Mouse (Mus musculus) liver, embryonic 14.5 days (tissue): ENCODE results near the gene Cops7b. TPM values are rescaled to one million over a fixed set of nuclear protein-coding genes. Genes with fewer than 3 reads are reported as not detected.
A peak's percentile ranks its signal among the peaks of the same experiment; 100 is the strongest.
"Not testable (repeated sequence)": the region's sequence is repeated elsewhere in the genome, so short reads cannot be mapped to it uniquely, and the experiment has no call there.

ENCODE experiments used
- ATAC-seq: fragments of 200-750 bp; cut with Nextera tagmentation; 2 replicates; pipeline ENCODE4 v1.8.0; 2017; ENCODE audit warnings: moderate number of reproducible peaks, mild to moderate bottlenecking, moderate library complexity; ENCODE audit not compliant: insufficient read depth
- DNase-seq, 3 experiments: peaks; one replicate each; pipeline ENCODE4 v3.0.0-alpha.2; 2012 to 2013; ENCODE audit warnings: low read depth in 3 of 3, low spot score in 3 of 3
- H3K27ac ChIP-seq: fragments of 300-500 bp; sonication (generic); 2 replicates; pipeline ENCODE4 v1.5.1; 2014; ENCODE audit warnings: moderate library complexity, mild to moderate bottlenecking, control low read depth, inconsistent platforms
- H3K27me3 ChIP-seq: fragments of 300-500 bp; sonication (generic); 2 replicates; pipeline ENCODE4 v1.6.1; 2014; ENCODE audit warnings: mild to moderate bottlenecking, low read length, moderate library complexity; ENCODE audit not compliant: control insufficient read depth, insufficient read depth
- H3K36me3 ChIP-seq: fragments of 300-500 bp; sonication (generic); replicated peaks from 2 replicates; pipeline ENCODE4 v1.6.1; 2014; ENCODE audit warnings: low read depth; ENCODE audit not compliant: control insufficient read depth, insufficient read depth
- H3K4me1 ChIP-seq, 2 experiments: fragments of 200-500 bp in 1 of 2; fragments of 300-500 bp in 1 of 2; sonication (generic) in 1 of 2; replicated peaks; 2 replicates each; pipeline ENCODE4 v1.6.1; 2012 to 2014; ENCODE audit warnings: antibody characterized with exemption in 1 of 2, inconsistent platforms in 1 of 2, low read length in 1 of 2; ENCODE audit not compliant: control insufficient read depth in 2 of 2, insufficient read depth in 2 of 2
- H3K4me2 ChIP-seq: fragments of 300-500 bp; sonication (generic); 2 replicates; pipeline ENCODE4 v1.6.1; 2014; ENCODE audit warnings: low read depth, mild to moderate bottlenecking, control low read depth, moderate library complexity
- H3K4me3 ChIP-seq, 2 experiments: fragments of 200-500 bp in 1 of 2; fragments of 300-500 bp in 1 of 2; sonication (generic) in 1 of 2; 2 replicates each; pipeline ENCODE4 v1.5.1; 2012 to 2014; ENCODE audit warnings: low read depth in 2 of 2, low read length in 2 of 2, mild to moderate bottlenecking in 2 of 2, control low read depth in 1 of 2, inconsistent platforms in 1 of 2, moderate library complexity in 1 of 2; ENCODE audit not compliant: insufficient read depth in 1 of 2
- H3K9ac ChIP-seq: fragments of 300-500 bp; sonication (generic); replicated peaks from 2 replicates; pipeline ENCODE4 v1.6.1; 2014; ENCODE audit warnings: mild to moderate bottlenecking, control low read depth, moderate library complexity
- H3K9me3 ChIP-seq: fragments of 300-500 bp; sonication (generic); 2 replicates; pipeline ENCODE4 v1.6.1; 2016; ENCODE audit warnings: low read length, mixed read lengths; ENCODE audit not compliant: control insufficient read depth
- CTCF ChIP-seq: IDR thresholded peaks from 2 replicates; pipeline ENCODE4 v1.5.1; 2016; ENCODE audit warnings: antibody characterized with exemption, low read depth, control low read depth
- EP300 ChIP-seq: IDR thresholded peaks from 2 replicates; pipeline ENCODE4 v1.6.1; 2016; ENCODE audit warnings: antibody characterized with exemption, low read depth
- WGBS: fragments of 180-500 bp; shearing (Covaris S2); extraction: QIAGEN DNeasy Blood & Tissue Kit; methylation state at CpG from one replicate; pipeline ENCODE4 v1.1.7; 2014; ENCODE audit not compliant: insufficient replicate concordance; 5-methylcytosine and 5-hydroxymethylcytosine counted together
- polyA plus RNA-seq, 2 experiments: library from polyadenylated mRNA; depleted of rRNA in 1 of 2; stranded (reverse) in 1 of 2; unstranded in 1 of 2; fragments of >200 nt; fragmentation: Nextera tagmentation in 1 of 2; extraction: Ambion mirVana in 1 of 2; gene quantifications; 2 replicates each; pipeline versions ENCODE4 v1.2.1 to v1.2.3; 2012 to 2014

Gene Cops7b
- polyA plus RNA-seq (2012; rRNA removed) (16.3 and 16.5 TPM in 2 replicates), polyA plus RNA-seq (2014; fragmentation: Nextera tagmentation; extraction: Ambion mirVana) (11.4 and 12.2 TPM in 2 replicates)

DNA sequence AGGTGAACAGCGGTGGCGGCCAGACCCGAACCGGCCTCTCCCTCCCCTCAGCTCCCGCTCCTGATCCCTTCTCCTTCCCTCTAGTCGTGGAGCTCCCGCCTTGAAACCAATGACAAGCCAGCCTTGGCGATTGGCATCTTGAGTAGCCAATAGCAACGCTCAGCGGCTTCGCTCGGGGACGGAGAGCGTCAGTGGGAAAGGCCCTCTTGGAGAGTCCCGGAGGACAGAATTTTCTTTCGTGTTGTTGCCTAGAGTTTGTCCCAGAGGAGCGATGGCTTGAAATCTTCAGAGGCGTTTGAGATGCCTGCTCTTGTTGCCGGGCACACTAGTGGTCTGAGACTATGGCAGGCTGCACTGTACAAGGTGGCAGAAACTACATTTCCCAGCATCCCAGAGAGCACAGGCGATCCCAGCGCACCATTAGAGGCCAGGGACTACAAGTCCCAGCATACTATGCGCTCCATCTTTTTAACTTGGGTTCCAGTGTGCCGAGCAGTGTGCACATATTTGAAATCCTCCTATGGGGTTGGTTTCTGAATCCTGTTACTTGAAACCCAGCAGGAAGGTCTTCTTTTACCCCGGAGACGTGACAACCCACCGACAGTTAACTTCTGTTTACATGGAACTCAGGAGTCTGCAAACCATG is at the start of gene Cops7b, which contains the start of gene Pde6d:
Gene Cops7b (plus strand): TSS at position 454 of the 646 bp plus-strand sequence.
Gene Pde6d (minus strand): TSS at position 179 of the 646 bp plus-strand sequence.
- peak; percentile 95 to 96 (median 96) for DNase-seq
- Histone ChIP-seq H3K4me2 (peak within 1 kb of the TSS; percentile 84), H3K27ac (peak within 1 kb of the TSS; percentile 29), H3K9me3 (no peaks in the 10 kb centered on the region), H3K27me3 (no peaks in the 10 kb centered on the region), H3K36me3 (no peaks in the 10 kb centered on the region; the same call in 1 of the 2 replicates), H3K4me1 (peaks cover 15 to 17% of the 10 kb centered on the region in 2 experiments), H3K9ac (peak within 1 kb of the TSS; percentile 89), H3K4me3 (peak within 1 kb of the TSS; percentile 76 to 89)
- under 1% methylated on average over 26 of the region's 26 CpGs for WGBS
- TF ChIP-seq EP300 (no peak), CTCF (no peak)
- peak; percentile 97 for ATAC-seq

DNA sequence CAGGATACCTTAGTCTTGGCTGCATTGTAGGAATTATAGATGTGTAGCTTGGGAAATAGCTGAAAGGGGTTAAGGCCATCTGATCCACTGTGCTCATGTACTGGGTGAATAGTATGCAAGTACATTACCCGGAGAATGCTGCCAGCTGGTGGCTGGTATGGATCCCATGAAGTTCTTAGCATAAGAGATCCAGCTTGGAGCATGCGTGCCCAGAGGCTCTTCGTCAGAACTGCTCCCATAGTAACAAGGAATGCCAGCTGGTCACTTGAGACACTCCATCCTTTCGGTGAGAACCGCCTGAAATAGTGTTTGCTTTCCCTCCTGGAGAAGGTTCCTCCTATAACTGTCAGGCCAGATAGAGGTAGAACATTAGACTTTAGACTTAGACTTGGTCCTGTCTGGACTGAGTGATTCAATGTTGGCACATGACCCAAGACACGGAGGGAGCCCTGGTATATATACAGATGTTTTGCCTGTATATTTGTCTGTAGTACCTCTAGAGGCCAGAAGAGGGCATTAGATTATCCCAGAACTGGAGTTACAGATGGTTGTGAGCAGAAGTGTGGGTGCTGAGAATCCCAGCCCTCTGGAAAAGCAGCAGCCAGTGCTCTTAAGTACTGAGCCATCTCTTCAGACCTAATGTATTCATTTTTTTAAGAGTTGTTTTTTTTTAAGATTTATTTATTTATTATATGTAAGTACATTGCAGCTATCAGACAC is 49.1 kb upstream of the Cops7b start:
- Histone ChIP-seq H3K36me3 (peaks cover 24% of the 10 kb centered on the region), H3K4me3 (no peak overlapping the region), H3K4me1 (peaks cover 5 to 15% of the 10 kb centered on the region in 2 experiments), H3K27ac (no peak overlapping the region), H3K27me3 (no peaks in the 10 kb centered on the region), H3K9me3 (no peaks in the 10 kb centered on the region), H3K4me2 (no peak overlapping the region), H3K9ac (no peak overlapping the region)
- DNase-seq (no peak), ATAC-seq (no peak)
- WGBS = 82% methylated on average over 6 of the region's 6 CpGs
- TF ChIP-seq CTCF = peak; percentile 52; the same call in 1 of the 2 replicates
- no peak for TF ChIP-seq EP300

DNA sequence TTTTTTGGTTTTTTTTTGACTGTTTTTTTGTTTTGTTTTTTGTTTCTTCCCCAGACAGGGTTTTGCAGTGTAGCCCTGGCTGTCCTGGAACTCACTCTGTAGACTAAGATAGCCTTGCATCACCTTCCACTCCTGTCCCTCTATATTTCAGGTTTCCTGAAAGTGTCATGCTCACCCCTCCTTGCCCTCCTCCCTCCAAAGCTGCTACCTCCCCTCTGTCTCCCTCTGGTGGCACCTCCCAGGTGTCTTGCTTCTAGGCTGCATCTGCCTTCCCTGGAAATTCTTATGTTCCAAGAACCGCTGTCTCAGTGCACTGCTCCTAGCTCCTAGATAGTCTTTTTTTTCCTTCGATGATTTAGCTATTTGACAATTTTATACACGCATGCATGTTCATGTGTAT is 44.3 kb upstream of the Cops7b start:
- H3K9me3 ChIP-seq = no peaks in the 10 kb centered on the region
- H3K4me1 ChIP-seq = peaks cover 0 to 3% of the 10 kb centered on the region in 2 experiments; a peak in 2 of 4 replicates
- DNase-seq (no peak), ATAC-seq (no peak)
- no peaks in the 10 kb centered on the region for H3K27me3 ChIP-seq
- peaks cover 4% of the 10 kb centered on the region for H3K36me3 ChIP-seq
- WGBS = 74% methylated on average over 3 of the region's 3 CpGs
- H3K4me2 ChIP-seq = no peak overlapping the region
- H3K9ac ChIP-seq = no peak overlapping the region
- no peak overlapping the region for H3K4me3 ChIP-seq
- TF ChIP-seq CTCF (peak; percentile 68), EP300 (no peak)
- H3K27ac ChIP-seq = no peak overlapping the region

DNA sequence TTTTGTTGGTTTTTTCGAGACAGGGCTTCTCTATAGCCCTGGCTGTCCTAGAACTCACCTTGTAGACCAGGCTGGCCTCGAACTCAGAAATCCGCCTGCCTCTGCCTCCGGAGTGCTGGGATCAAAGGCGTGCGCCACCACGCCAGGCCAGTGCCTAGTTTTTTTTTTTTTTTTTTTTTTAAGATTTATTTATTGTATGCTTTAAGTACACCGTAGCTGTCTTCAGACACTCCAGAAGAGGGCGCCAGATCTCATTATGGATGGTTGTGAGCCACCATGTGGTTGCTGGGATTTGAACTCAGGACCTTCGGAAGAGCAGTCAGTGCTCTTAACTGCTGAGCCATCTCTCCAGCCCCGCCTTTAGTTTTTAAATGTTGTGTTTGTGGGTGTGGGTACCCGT is 43.1 kb upstream of the Cops7b start:
- H3K4me2 ChIP-seq, H3K4me3 ChIP-seq, ATAC-seq, H3K9me3 ChIP-seq, DNase-seq, H3K27me3 ChIP-seq, H3K9ac ChIP-seq, H3K4me1 ChIP-seq, H3K36me3 ChIP-seq, H3K27ac ChIP-seq: not testable (repeated sequence)
- WGBS = 71% methylated on average over 12 of the region's 12 CpGs
- 0 out of 2 replicates have a peak, but pooled peaks have one; percentile 26 for TF ChIP-seq CTCF

DNA sequence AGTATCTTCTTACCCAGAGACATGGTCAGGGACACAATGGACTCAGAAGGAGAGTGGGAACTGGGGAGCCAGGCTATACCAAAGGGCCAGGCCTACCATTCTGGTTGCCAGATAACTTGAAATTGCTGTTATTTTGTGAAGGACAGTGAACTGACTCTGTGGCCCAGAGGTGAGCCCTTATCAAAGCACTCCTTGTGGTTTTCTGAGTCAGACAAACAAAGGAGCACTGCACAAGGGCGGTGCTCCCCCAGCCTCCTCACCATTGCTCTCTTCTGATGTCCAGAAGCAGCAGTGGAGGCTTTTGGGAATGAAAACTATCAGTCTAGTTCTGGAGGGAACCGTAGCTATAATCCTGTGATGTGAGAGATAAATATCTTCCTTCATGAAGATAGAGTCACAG is 40.1 kb upstream of the Cops7b start:
- WGBS = 22% methylated on average over 2 of the region's 2 CpGs
- no peaks in the 10 kb centered on the region for H3K9me3 ChIP-seq
- H3K27ac ChIP-seq = no peak overlapping the region
- TF ChIP-seq CTCF (no peak), EP300 (no peak)
- peaks cover 0 to 3% of the 10 kb centered on the region in 2 experiments; a peak in 2 of 4 replicates for H3K4me1 ChIP-seq
- H3K4me2 ChIP-seq = no peak overlapping the region
- peaks cover 9% of the 10 kb centered on the region for H3K36me3 ChIP-seq
- H3K9ac ChIP-seq = no peak overlapping the region
- H3K27me3 ChIP-seq = no peaks in the 10 kb centered on the region
- DNase-seq (no peak), ATAC-seq (0 out of 2 replicates have a peak, but pooled peaks have one; percentile 21)
- H3K4me3 ChIP-seq = no peak overlapping the region
